Mouse (Mus musculus) lung, postnatal 0 days (tissue): ENCODE measurements at regions not wholly inside any gene's neighbourhood (a gene's known extent, or its start where the extent isn't known, plus 50 kb on each side); places are given as distances from the start of the nearest gene placed in this dataset.

ENCODE experiments used
- CTCF ChIP-seq: IDR thresholded peaks from 2 replicates; pipeline ENCODE4 v1.5.1; 2016; ENCODE audit warnings: antibody characterized with exemption, mild to moderate bottlenecking
- EP300 ChIP-seq: IDR thresholded peaks from 2 replicates; pipeline ENCODE4 v1.6.1; 2016; ENCODE audit warnings: antibody characterized with exemption, mild to moderate bottlenecking, control low read depth

GRCm38 (mm10) chr10:105688879-105689278 lies 114.6 kb upstream of the Tmtc2 start:
- no peak for TF ChIP-seq CTCF
- no peak for TF ChIP-seq EP300
